Mouse (Mus musculus) embryonic facial prominence, embryonic 13.5 days (tissue): ENCODE measurements around the gene Vkorc1. TPM values are rescaled to one million over a fixed set of nuclear protein-coding genes. Genes with fewer than 3 reads are reported as not detected.
A peak's percentile ranks its signal among the peaks of the same experiment; 100 is the strongest.

Source experiments
- ATAC-seq: fragments of 200-750 bp; cut with Nextera tagmentation; 2 replicates; pipeline ENCODE4 v1.8.0; 2017; ENCODE audit warnings: low read depth; ENCODE audit not compliant: insufficient number of reproducible peaks, insufficient read depth, low FRiP score, low TSS enrichment
- H3K27ac ChIP-seq: fragments of 300-500 bp; sonication (generic); 2 replicates; pipeline ENCODE4 v1.5.1; 2015; ENCODE audit warnings: moderate library complexity, mild to moderate bottlenecking, inconsistent platforms
- H3K27me3 ChIP-seq: fragments of 300-500 bp; sonication (generic); 2 replicates; pipeline ENCODE4 v1.6.1; 2015; ENCODE audit warnings: mild to moderate bottlenecking, inconsistent platforms
- H3K36me3 ChIP-seq: fragments of 300-500 bp; sonication (generic); 2 replicates; pipeline ENCODE4 v1.6.1; 2015; ENCODE audit warnings: mild to moderate bottlenecking, inconsistent platforms
- H3K4me1 ChIP-seq: fragments of 300-500 bp; sonication (generic); 2 replicates; pipeline ENCODE4 v1.6.1; 2015; ENCODE audit warnings: inconsistent platforms
- H3K4me2 ChIP-seq: fragments of 300-500 bp; sonication (generic); 2 replicates; pipeline ENCODE4 v1.6.1; 2015; ENCODE audit warnings: moderate library complexity, mild to moderate bottlenecking, inconsistent platforms
- H3K4me3 ChIP-seq: fragments of 300-500 bp; sonication (generic); 2 replicates; pipeline ENCODE4 v1.5.1; 2015; ENCODE audit warnings: mild to moderate bottlenecking, inconsistent platforms
- H3K9ac ChIP-seq: fragments of 300-500 bp; sonication (generic); 2 replicates; pipeline ENCODE4 v1.6.1; 2015; ENCODE audit warnings: mild to moderate bottlenecking, inconsistent platforms
- H3K9me3 ChIP-seq: fragments of 300-500 bp; sonication (generic); 2 replicates; pipeline ENCODE4 v1.6.1; 2016; ENCODE audit warnings: inconsistent platforms
- WGBS: fragments of 180-500 bp; shearing (Covaris S2); methylation state at CpG from one replicate; pipeline ENCODE4 v1.1.7; 2015; ENCODE audit warnings: mixed read lengths; 5-methylcytosine and 5-hydroxymethylcytosine counted together
- polyA plus RNA-seq: library from polyadenylated mRNA; unstranded; fragments of >200 nt; fragmentation: Nextera tagmentation; extraction: Ambion mirVana; gene quantifications from 2 replicates; pipeline ENCODE4 v1.2.1, GENCODE M21; 2015

Gene Vkorc1
- polyA plus RNA-seq, 1 experiment from 2014 or later = 136 TPM

DNA sequence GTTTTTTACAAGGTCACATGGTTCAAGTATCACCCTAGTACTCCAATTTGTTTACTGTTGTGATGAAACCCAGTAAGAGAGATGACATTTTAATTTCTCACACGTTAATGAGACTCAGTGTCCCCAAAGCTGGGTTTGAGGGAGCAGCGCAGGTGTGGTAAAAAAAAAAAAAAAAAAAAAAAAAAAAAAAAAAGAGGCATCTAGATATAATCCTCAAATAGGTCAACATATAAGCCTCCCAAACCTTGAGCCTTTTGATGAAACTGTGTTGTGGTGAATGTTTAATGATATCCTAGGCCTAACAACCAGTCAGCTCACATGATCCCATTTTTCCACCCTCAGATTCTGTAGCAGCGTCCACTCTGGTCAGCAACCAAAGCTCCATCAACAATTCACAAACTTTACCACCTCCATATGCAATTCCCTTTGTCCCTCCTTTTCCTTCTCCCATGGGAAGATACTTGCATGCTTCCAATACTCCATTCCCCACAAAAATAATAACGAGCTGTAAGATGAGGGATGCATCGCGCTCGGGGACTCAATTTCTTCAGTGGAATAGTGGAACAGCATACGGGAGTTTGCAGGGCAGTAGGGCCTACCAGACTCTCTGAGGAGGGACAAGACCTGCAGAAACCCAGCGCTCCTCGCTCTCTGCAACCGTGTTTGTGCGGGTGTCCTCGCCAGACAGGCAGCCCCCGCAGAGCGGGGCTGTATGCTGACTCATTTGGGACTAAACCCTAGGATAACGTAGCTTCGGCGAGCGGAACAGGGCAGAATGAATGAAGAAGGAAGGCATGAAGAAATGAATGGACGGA is 20.4 kb downstream of the Vkorc1 start:
- peak; percentile 18; the same call in 1 of the 2 replicates for ATAC-seq
- 4% methylated on average over 20 of the region's 20 CpGs for WGBS
- H3K36me3 ChIP-seq = peaks cover 51% of the 10 kb centered on the region
- H3K4me3 ChIP-seq = peak overlapping the region; percentile 91
- no peaks in the 10 kb centered on the region for H3K27me3 ChIP-seq
- H3K4me1 ChIP-seq = peaks cover 20% of the 10 kb centered on the region
- no peaks in the 10 kb centered on the region for H3K9me3 ChIP-seq
- peak overlapping the region; percentile 98 for H3K9ac ChIP-seq
- peak overlapping the region; percentile 89 for H3K4me2 ChIP-seq
- peak overlapping the region; percentile 99 for H3K27ac ChIP-seq

DNA sequence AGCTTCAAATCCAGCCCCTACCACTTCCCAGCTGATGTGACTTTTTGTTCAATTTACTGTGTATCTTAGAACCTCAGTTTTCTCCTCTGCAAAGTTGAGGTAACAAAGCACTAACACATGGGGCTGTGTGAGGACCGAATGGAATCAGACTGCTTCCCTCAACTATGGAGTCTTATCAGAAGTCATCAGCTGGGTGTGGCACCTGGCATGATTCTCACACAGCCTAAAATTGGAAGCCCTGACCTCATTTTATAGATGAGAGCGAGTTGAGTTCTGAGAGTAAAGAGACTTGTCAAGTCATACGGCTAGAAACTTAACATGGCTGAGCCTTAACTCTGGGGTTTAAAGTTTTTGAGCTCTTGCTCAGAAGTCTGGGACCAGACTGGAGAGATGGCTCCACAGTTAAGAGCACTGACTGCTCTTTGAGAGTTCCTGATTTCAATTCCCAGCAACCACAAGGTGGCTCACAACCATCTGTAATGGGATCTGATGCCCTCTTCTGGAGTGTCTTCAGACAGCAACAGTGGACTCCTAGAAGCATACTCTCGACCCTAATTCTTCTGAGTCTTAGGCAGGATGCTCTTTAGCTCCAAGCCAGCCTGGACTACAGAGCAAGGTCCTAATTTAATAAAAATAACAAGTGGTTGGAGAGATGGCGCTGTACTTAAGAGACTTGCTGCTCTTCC is 25.1 kb downstream of the Vkorc1 start:
- no peaks in the 10 kb centered on the region for H3K27me3 ChIP-seq
- ATAC-seq = no peak
- H3K4me1 ChIP-seq = peaks cover 12% of the 10 kb centered on the region
- H3K9me3 ChIP-seq = no peaks in the 10 kb centered on the region
- H3K9ac ChIP-seq = no peak overlapping the region
- no peak overlapping the region for H3K4me2 ChIP-seq
- H3K4me3 ChIP-seq = no peak overlapping the region
- peaks cover 60% of the 10 kb centered on the region for H3K36me3 ChIP-seq
- 80% methylated on average over 5 of the region's 5 CpGs for WGBS
- no peak overlapping the region for H3K27ac ChIP-seq

DNA sequence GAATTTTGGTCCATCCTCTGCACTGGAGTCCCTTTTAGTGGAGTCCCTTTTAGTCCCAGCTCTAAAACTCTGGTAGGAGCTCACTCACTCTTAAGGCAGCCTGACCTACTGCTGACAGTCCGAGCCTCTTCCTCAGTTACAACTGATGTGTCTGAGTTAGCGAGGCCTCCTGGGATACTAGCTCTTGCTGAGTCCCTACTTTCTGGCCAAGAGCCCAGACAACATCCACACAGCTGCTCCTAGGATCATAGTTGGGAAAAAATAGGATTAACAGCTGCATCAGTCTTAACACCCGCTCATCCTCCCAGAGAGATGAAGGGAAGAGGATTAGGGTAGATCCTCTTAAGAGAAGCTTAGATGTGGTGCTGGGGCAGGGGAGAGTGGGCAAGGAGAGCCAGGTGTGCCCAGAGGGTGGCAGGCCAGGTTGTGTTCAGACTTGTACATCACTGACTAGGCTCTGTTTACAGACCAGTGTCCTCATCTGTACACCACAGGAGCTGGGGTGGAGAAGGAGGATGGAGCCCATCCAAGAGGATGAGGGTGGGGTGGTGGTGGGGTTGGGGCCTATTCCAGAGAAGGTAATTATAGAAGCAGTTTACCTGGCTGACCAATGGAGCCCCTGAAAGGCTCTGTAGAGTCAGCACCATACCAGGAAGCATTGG is 26.1 kb downstream of the Vkorc1 start:
- ATAC-seq = no peak
- H3K36me3 ChIP-seq = peaks cover 65% of the 10 kb centered on the region
- H3K27me3 ChIP-seq = no peaks in the 10 kb centered on the region
- 0 out of 2 replicates have a peak overlapping the region, but pooled peaks have one; percentile 2 for H3K9ac ChIP-seq
- peaks cover 7% of the 10 kb centered on the region for H3K4me1 ChIP-seq
- no peak overlapping the region for H3K27ac ChIP-seq
- WGBS = 70% methylated on average over 3 of the region's 3 CpGs
- no peaks in the 10 kb centered on the region for H3K9me3 ChIP-seq
- H3K4me3 ChIP-seq = no peak overlapping the region
- H3K4me2 ChIP-seq = no peak overlapping the region

DNA sequence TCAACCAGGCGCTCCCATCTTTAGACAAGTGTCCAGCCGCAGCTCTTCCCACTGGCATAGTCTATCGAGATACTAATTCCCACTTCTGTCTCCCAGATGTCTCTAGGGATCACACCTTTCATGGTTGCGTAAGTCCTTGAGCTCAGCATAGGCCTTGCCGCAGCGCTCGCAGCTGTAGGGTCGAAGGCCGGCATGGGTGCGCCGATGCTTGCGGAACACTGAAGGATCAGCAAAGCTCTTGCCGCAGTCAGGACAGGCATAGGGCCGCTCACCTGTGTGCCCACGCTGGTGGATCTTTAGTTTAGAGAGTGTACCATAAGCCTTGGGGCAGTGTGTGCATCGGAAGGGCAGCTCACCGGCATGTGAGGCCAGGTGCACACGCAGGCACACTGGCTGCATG is 27.8 kb downstream of the Vkorc1 start:
- no peak for ATAC-seq
- Histone ChIP-seq H3K36me3 (peaks cover 59% of the 10 kb centered on the region), H3K9me3 (no peaks in the 10 kb centered on the region), H3K27me3 (no peaks in the 10 kb centered on the region), H3K9ac (no peak overlapping the region), H3K4me2 (no peak overlapping the region), H3K4me3 (no peak overlapping the region), H3K27ac (no peak overlapping the region), H3K4me1 (no peaks in the 10 kb centered on the region)
- WGBS = 97% methylated on average over 18 of the region's 18 CpGs

DNA sequence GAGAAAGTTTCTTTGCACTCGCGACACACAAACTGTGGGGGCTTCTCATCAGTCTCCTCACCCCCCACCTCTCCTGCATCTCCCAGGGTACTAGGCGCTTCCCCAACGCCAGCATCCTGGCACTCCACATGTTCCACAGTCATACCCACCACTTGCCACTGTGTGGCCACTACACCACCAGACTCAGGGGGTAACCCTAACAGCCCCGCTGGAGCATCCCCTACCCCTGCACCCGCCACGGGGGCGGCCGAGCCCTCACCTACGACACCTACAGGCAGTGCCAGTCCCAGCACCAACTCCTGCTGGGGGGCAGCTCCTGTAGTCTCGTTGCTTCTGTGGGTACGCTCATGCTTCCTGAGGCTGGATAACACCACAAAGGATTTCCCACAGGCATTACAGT is 29.0 kb downstream of the Vkorc1 start:
- no peak overlapping the region for H3K4me2 ChIP-seq
- no peaks in the 10 kb centered on the region for H3K9me3 ChIP-seq
- no peaks in the 10 kb centered on the region for H3K27me3 ChIP-seq
- no peak overlapping the region for H3K27ac ChIP-seq
- no peak overlapping the region for H3K4me3 ChIP-seq
- no peaks in the 10 kb centered on the region for H3K4me1 ChIP-seq
- 94% methylated on average over 12 of the region's 12 CpGs for WGBS
- H3K36me3 ChIP-seq = peaks cover 52% of the 10 kb centered on the region
- ATAC-seq = no peak
- H3K9ac ChIP-seq = no peak overlapping the region

DNA sequence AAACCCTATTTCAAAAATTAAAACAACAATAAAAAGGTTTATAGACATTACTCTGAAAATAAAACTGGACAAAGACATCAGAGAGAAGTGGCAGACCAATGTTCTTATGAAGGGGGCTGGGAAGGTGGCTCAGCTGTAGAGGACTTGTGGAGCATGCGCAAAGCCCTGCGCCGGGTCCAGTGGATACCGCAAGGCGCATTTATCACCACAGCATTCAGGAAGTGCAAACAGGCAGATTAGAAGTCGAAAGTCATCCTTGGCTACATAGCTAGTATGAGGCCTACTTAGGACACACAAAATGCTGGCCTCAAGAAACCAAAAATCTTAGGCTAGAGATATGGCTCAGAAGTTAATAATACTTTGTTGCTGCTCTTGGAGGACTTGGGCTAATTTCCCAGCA is 37.2 kb downstream of the Vkorc1 start:
- H3K27ac ChIP-seq = no peak overlapping the region
- no peak overlapping the region for H3K9ac ChIP-seq
- no peak overlapping the region for H3K4me3 ChIP-seq
- WGBS = 90% methylated on average over 6 of the region's 6 CpGs
- ATAC-seq = no peak
- no peaks in the 10 kb centered on the region for H3K9me3 ChIP-seq
- no peak overlapping the region for H3K4me2 ChIP-seq
- H3K4me1 ChIP-seq = no peaks in the 10 kb centered on the region
- H3K36me3 ChIP-seq = peaks cover 6% of the 10 kb centered on the region; the same call in 1 of the 2 replicates
- H3K27me3 ChIP-seq = no peaks in the 10 kb centered on the region

DNA sequence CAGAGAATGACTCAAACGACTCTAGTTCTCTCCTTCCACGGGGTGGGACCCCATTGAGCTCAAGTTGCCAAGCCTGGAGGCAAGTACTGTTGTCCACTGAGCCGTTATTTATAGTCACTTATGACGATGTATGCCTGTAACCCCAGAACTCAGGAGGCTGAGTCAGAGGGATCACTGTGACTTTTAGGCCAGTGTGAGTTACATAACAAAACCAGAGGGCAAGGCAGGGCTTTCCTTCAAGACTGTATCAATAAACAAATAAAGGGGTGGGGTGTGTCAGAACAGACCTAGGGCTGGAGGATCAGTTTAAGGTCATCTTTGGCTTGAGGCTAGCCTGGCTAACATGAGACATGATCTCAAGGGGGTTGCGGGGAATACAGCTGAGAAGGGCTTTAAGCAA is 44.5 kb downstream of the Vkorc1 start:
- 57% methylated on average over 5 of the region's 5 CpGs for WGBS
- Histone ChIP-seq H3K27me3 (no peaks in the 10 kb centered on the region), H3K36me3 (peaks cover 21% of the 10 kb centered on the region)

DNA sequence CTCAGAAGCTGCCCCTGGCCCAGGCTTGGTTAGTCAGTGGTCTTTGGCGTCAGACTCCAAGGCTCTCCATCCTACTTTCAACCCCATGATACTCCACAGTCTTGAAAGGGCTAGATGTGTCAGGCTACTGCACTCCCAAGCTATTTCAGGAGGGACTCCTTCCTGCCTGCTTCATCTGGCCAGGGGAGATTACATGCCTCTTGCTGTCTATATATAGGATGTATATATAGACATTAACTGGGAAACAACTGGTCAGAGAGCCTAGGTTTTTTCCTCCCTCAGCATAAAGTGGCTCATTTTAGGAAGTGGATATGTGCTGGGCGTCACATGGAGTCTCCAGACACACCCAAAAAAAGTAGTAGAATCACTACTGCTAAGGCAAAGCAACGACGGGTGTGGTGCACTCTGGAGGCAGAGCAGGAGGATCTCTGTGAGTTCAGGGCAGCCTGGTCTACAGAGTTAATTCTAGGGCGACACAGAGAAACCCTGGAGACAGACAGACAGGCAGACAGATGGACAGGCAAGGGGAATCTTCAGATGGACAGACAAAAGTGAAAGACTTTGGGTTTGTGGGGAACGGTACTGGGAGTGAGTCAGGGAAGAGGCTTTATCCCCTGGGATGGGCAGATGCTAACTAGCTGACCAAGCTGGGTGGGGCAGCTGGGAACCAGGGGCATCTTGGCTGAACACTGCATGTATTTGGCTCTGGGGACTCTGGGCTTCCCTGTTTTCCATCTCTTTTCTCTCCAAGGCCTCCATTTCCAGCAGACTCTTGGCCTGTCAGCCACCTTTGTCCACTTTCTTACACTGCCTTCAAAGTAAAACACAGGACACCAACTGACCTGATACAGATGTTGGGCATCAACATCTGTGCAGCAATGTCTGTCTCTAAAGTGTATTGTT is 45.2 kb downstream of the Vkorc1 start:
- H3K4me1 ChIP-seq = no peaks in the 10 kb centered on the region
- 76% methylated on average over 6 of the region's 6 CpGs for WGBS
- H3K27me3 ChIP-seq = no peaks in the 10 kb centered on the region
- H3K9me3 ChIP-seq = no peaks in the 10 kb centered on the region
- ATAC-seq = no peak
- H3K36me3 ChIP-seq = peaks cover 26% of the 10 kb centered on the region
- no peak overlapping the region for H3K4me3 ChIP-seq
- H3K4me2 ChIP-seq = no peak overlapping the region
- H3K27ac ChIP-seq = no peak overlapping the region
- no peak overlapping the region for H3K9ac ChIP-seq

More for the DNA sequence above, 44.5 kb downstream of the Vkorc1 start:
- H3K4me2 ChIP-seq = no peak overlapping the region
- no peaks in the 10 kb centered on the region for H3K4me1 ChIP-seq
- no peak overlapping the region for H3K4me3 ChIP-seq
- H3K9ac ChIP-seq = no peak overlapping the region
- no peak overlapping the region for H3K27ac ChIP-seq
- ATAC-seq = no peak
- no peaks in the 10 kb centered on the region for H3K9me3 ChIP-seq

Other genes starting within 250 kb of the Vkorc1 start
- 78.0 and 96.8 TPM in 2 replicates for gene Bcl7c, start 186.7 kb downstream of the Vkorc1 start, polyA plus RNA-seq
- 29.8 and 32.6 TPM in 2 replicates for gene Ctf1, start 182.9 kb downstream of the Vkorc1 start, polyA plus RNA-seq
- 0.60 and 0.69 TPM in 2 replicates for gene Ctf2, start 163.5 kb downstream of the Vkorc1 start, polyA plus RNA-seq
- gene Fbxl19, start 151.1 kb downstream of the Vkorc1 start, polyA plus RNA-seq = 7.5 and 8.7 TPM in 2 replicates
- 16.4 and 19.0 TPM in 2 replicates for gene Orai3, start 125.8 kb downstream of the Vkorc1 start, polyA plus RNA-seq
- gene Setd1a, start 118.9 kb downstream of the Vkorc1 start, polyA plus RNA-seq = 27.0 and 33.2 TPM in 2 replicates
- gene Gm49388, start 110.0 kb downstream of the Vkorc1 start, polyA plus RNA-seq = not detected in 2 replicates
- 15.0 and 15.2 TPM in 2 replicates for gene Hsd3b7, start 95.0 kb downstream of the Vkorc1 start, polyA plus RNA-seq
- gene Stx4a, start 71.3 kb downstream of the Vkorc1 start, polyA plus RNA-seq = 61.0 and 73.1 TPM in 2 replicates
- gene Stx1b, start 71.1 kb downstream of the Vkorc1 start, polyA plus RNA-seq = 7.4 and 8.7 TPM in 2 replicates
- gene Zfp646, start 19.4 kb downstream of the Vkorc1 start, polyA plus RNA-seq = 11.4 and 12.3 TPM in 2 replicates
- 24.9 and 28.2 TPM in 2 replicates for gene Zfp668, start 18.8 kb downstream of the Vkorc1 start, polyA plus RNA-seq
- 1.4 and 1.5 TPM in 2 replicates for gene Prss53, start 4.6 kb downstream of the Vkorc1 start, polyA plus RNA-seq
- gene Gm21974, start 163 bp downstream of the Vkorc1 start, polyA plus RNA-seq = not detected in 2 replicates
- gene Bckdk, start 8.5 kb upstream of the Vkorc1 start, polyA plus RNA-seq = 83.2 and 96.8 TPM in 2 replicates
- 45.6 and 52.3 TPM in 2 replicates for gene Kat8, start 16.9 kb upstream of the Vkorc1 start, polyA plus RNA-seq
- 8.7 and 14.0 TPM in 2 replicates for gene Prss8, start 34.5 kb upstream of the Vkorc1 start, polyA plus RNA-seq
- 10.5 and 10.6 TPM in 2 replicates for gene Prss36, start 51.1 kb upstream of the Vkorc1 start, polyA plus RNA-seq
- 540 and 577 TPM in 2 replicates for gene Fus, start 71.8 kb upstream of the Vkorc1 start, polyA plus RNA-seq
- gene Pycard, start 98.2 kb upstream of the Vkorc1 start, polyA plus RNA-seq = 34.3 and 39.2 TPM in 2 replicates
- 0.18 TPM in 1 of 2 replicates, not detected in the other for gene Trim72, start 108.3 kb upstream of the Vkorc1 start, polyA plus RNA-seq
- 0.73 and 0.94 TPM in 2 replicates for gene Itgam, start 167.0 kb upstream of the Vkorc1 start, polyA plus RNA-seq
- not detected in 2 replicates for gene Gm49368, start 167.1 kb upstream of the Vkorc1 start, polyA plus RNA-seq
- gene Itgax, start 233.9 kb upstream of the Vkorc1 start, polyA plus RNA-seq = not detected in 2 replicates